Mouse (Mus musculus) C2C12 (cell line): ENCODE measurements around the gene Slc16a13. TPM values are rescaled to one million over a fixed set of nuclear protein-coding genes. Genes with fewer than 3 reads are reported as not detected.

Experiments used
- H3K27me3 ChIP-seq: one replicate; pipeline ENCODE4 v1.6.1; 2011; ENCODE audit not compliant: control insufficient read depth, insufficient read depth, insufficient read length
- H3K36me3 ChIP-seq: one replicate; pipeline ENCODE4 v1.6.1; 2011; ENCODE audit not compliant: control insufficient read depth, insufficient read depth
- H3K4me3 ChIP-seq: one replicate; pipeline ENCODE4 v1.5.1; 2011; ENCODE audit warnings: mild to moderate bottlenecking, control low read depth; ENCODE audit not compliant: poor library complexity, insufficient read depth, severe bottlenecking
- H3K79me2 ChIP-seq: one replicate; pipeline ENCODE4 v1.6.1; 2011; ENCODE audit not compliant: control insufficient read depth, insufficient read depth
- H3K79me3 ChIP-seq: one replicate; pipeline ENCODE4 v1.6.1; 2011; ENCODE audit warnings: low read depth, control low read depth
- H3ac ChIP-seq: one replicate; pipeline ENCODE3; 2011; ENCODE audit warnings: low read depth; ENCODE audit not compliant: control insufficient read depth, insufficient read length
- CEBPB ChIP-seq: IDR thresholded peaks from one replicate; pipeline ENCODE4 v1.6.1; 2011; ENCODE audit warnings: low read depth, mild to moderate bottlenecking, control low read depth, moderate library complexity
- CTCF ChIP-seq: IDR thresholded peaks from one replicate; pipeline ENCODE4 v1.5.1; 2011; ENCODE audit not compliant: control insufficient read depth, insufficient read depth, insufficient read length
- FOSL1 ChIP-seq: IDR thresholded peaks from one replicate; pipeline ENCODE4 v1.8.0; 2011; ENCODE audit warnings: mild to moderate bottlenecking, low read length; ENCODE audit not compliant: poor library complexity, insufficient read depth, severe bottlenecking
- MAX ChIP-seq: IDR thresholded peaks from one replicate; pipeline ENCODE4 v1.6.1; 2011; ENCODE audit warnings: mild to moderate bottlenecking, control low read depth
- MYOD1 ChIP-seq: IDR thresholded peaks from one replicate; pipeline ENCODE4 v1.6.1; 2011; ENCODE audit warnings: low read depth; ENCODE audit not compliant: control insufficient read depth, insufficient read length
- MYOG ChIP-seq: IDR thresholded peaks from one replicate; pipeline ENCODE4 v1.6.1; 2011; ENCODE audit not compliant: control insufficient read depth, insufficient read length; ENCODE audit errors: extremely low read depth
- USF1 ChIP-seq: IDR thresholded peaks from one replicate; pipeline ENCODE4 v1.6.1; 2011; ENCODE audit warnings: low read depth, mild to moderate bottlenecking, control low read depth, moderate library complexity
- microRNA-seq: library from miRNA; unstranded; fragments of <30 nt; microRNA quantifications from one replicate; pipeline ENCODE4, GENCODE M21; 2019; ENCODE audit warnings: borderline microRNAs expressed
- polyA plus RNA-seq: library from polyadenylated mRNA; unstranded; fragments of >200 nt; fragmentation: generic; extraction: Trizol; gene quantifications from one replicate; pipeline ENCODE4 v1.2.1, GENCODE M21; 2012; ENCODE audit warnings: missing spikeins

Gene Slc16a13
- polyA plus RNA-seq, 1 experiment: 22.0 TPM

GRCm38 (mm10) chr11:70168136-70168535, 52.7 kb downstream of the Slc16a13 start:
- no peaks in the 10 kb centered on the region for H3K27me3 ChIP-seq
- no peaks in the 10 kb centered on the region for H3K79me2 ChIP-seq
- no peak overlapping the region for H3ac ChIP-seq
- TF ChIP-seq FOSL1: no peak
- TF ChIP-seq CEBPB: no peak
- TF ChIP-seq USF1: no peak
- no peak for TF ChIP-seq MYOG
- TF ChIP-seq MAX: no peak
- no peak for TF ChIP-seq MYOD1
- no peak for TF ChIP-seq CTCF
- no peaks in the 10 kb centered on the region for H3K79me3 ChIP-seq
- no peak overlapping the region for H3K4me3 ChIP-seq
- H3K36me3 ChIP-seq: no peaks in the 10 kb centered on the region

Small RNAs within 50 kb of the gene (microRNA-seq; reads per million reads assigned to microRNA genes)
- 1,341 reads per million, percentile 88 among the genes with 10 or more reads in this experiment for gene Mir195a
- gene Mir497: not detected
- not detected for gene Mir497b

Other genes starting within 250 kb of the Slc16a13 start
- gene Ctdnep1, start 239.9 kb downstream of the Slc16a13 start, polyA plus RNA-seq: 141 TPM
- gene Elp5, start 238.5 kb downstream of the Slc16a13 start, polyA plus RNA-seq: 111 TPM
- gene Gabarap, start 229.9 kb downstream of the Slc16a13 start, polyA plus RNA-seq: 362 TPM
- 93.4 TPM for gene Phf23, start 225.3 kb downstream of the Slc16a13 start, polyA plus RNA-seq
- gene Dvl2, start 220.5 kb downstream of the Slc16a13 start, polyA plus RNA-seq: 36.4 TPM
- 87.8 TPM for gene Acadvl, start 205.7 kb downstream of the Slc16a13 start, polyA plus RNA-seq
- gene Dlg4, start 204.1 kb downstream of the Slc16a13 start, polyA plus RNA-seq: 25.3 TPM
- gene Asgr1, start 167.0 kb downstream of the Slc16a13 start, polyA plus RNA-seq: 4.0 TPM
- gene Asgr2, start 128.4 kb downstream of the Slc16a13 start, polyA plus RNA-seq: 1.3 TPM
- gene Mgl2, start 90.7 kb downstream of the Slc16a13 start, polyA plus RNA-seq: 1.8 TPM
- 0.20 TPM for gene Clec10a, start 64.9 kb downstream of the Slc16a13 start, polyA plus RNA-seq
- gene Slc16a11, start 8.3 kb downstream of the Slc16a13 start, polyA plus RNA-seq: 145 TPM
- 9.3 TPM for gene Bcl6b, start 8.7 kb upstream of the Slc16a13 start, polyA plus RNA-seq
- 91.7 TPM for gene 0610010K14Rik, start 16.9 kb upstream of the Slc16a13 start, polyA plus RNA-seq
- gene Gm21988, start 18.8 kb upstream of the Slc16a13 start, polyA plus RNA-seq: 10.8 TPM
- 300 TPM for gene Rnasek, start 18.8 kb upstream of the Slc16a13 start, polyA plus RNA-seq
- gene Alox12, start 34.3 kb upstream of the Slc16a13 start, polyA plus RNA-seq: 0.47 TPM
- 0.04 TPM for gene Alox12e, start 101.6 kb upstream of the Slc16a13 start, polyA plus RNA-seq
- not detected for gene Alox15, start 131.0 kb upstream of the Slc16a13 start, polyA plus RNA-seq
- 40.6 TPM for gene Pelp1, start 189.0 kb upstream of the Slc16a13 start, polyA plus RNA-seq
- gene Arrb2, start 211.6 kb upstream of the Slc16a13 start, polyA plus RNA-seq: 27.6 TPM
- 46.2 TPM for gene Med11, start 230.9 kb upstream of the Slc16a13 start, polyA plus RNA-seq
- gene Zmynd15, start 238.4 kb upstream of the Slc16a13 start, polyA plus RNA-seq: 0.04 TPM
- gene Cxcl16, start 238.9 kb upstream of the Slc16a13 start, polyA plus RNA-seq: 0.19 TPM